Mouse (Mus musculus): ENCODE results near the gene Ubxn6. TPM values are rescaled to one million over a fixed set of nuclear protein-coding genes. Genes with fewer than 3 reads are reported as not detected.

Ubxn6 gene
- total and polyA plus RNA-seq, 3 experiments: 47.6 to 64.4 (median 53.5) TPM

DNA sequence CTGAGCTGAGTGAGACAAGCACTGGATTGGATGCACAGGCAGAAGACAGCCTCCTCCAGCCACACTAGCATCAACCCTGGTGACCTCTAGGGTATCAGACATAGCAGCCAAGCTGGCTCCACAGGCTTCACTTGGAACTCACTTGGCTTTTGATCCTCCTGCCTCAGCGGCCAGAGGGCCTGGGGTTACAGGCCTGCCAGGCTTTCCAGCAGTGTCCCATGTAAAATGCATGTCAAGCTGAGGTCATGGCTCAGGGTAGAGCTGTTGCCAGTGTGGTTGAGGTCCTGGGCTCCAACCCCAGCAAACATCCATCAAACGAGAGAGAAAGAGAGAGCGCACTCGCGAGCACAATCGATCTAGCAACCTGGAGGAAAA is 40.1 kb downstream of the Ubxn6 start:
- 75% methylated on average over 6 of the region's 6 CpGs for WGBS
- peak in 1 of 2 experiments; percentile 26 for DNase-seq
- Histone ChIP-seq H3K36me3 (ENCODE audit: control insufficient read depth, insufficient read depth, low read length) (no peaks in the 10 kb centered on the region), H3K79me2 (replicated peaks; ENCODE audit: control insufficient read depth, insufficient read depth, low read length) (peaks cover 10% of the 10 kb centered on the region), H3K27me3 (ENCODE audit: control insufficient read depth, insufficient read depth, low read length) (no peaks in the 10 kb centered on the region), H3K9ac (ENCODE audit: low read depth, low read length) (no peak overlapping the region), H3K4me1 (ENCODE audit: control insufficient read depth, insufficient read depth, low read length) (peaks cover 14% of the 10 kb centered on the region), H3K4me3 (no peak overlapping the region), H3K27ac (no peak overlapping the region; the same call in 1 of the 2 replicates)
- no peak for TF ChIP-seq POLR2A (IDR thresholded peaks at IDR 0.05; ENCODE audit: insufficient read depth, low read depth, low read length)
- TF ChIP-seq CTCF (IDR thresholded peaks at IDR 0.05): no peak
- no peak for TF ChIP-seq EP300 (IDR thresholded peaks at IDR 0.05; ENCODE audit: insufficient read depth, low read depth, low read length)
- intact Hi-C loops (cut with DNase I): loop anchor here (5.0 to 10.0 kb wide), 2 partner anchors 77 to 580 kb away; partner anchors contain the start of genes Rpl36 and Yju2

DNA sequence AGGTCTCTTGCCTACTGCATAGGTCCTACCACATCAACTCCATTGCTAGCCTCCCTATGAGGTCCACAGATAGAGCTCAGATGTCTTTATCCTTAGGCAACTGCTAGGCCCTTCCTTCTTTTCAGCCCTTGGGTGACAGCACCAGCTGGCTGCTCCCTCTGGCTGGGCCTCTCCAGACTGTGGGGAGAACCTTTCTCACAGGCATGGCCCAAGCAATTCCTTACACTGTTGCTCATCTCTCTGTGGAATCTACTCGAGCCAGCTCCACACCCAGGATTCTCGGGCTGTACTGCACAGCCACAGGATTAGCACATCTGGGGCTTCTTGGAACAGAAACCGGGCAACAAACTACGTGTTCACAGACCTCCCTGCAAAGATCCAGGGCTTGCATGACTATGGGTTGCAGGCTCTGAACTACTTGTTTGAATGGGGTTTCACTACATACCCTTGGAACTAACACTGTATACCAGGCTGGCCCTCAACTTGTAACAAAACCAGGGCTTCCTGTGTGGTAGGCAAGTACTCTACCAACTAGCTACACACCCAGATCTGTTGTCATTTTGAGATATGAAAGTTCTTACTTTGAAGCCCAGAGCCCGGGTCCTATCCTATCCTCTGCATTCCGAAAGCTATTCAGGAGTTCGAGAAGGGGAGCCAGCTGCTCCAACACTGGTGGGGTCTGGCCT is 40.6 kb downstream of the Ubxn6 start:
- no peak overlapping the region; the same call in 1 of the 2 replicates for H3K27ac ChIP-seq
- H3K27me3 ChIP-seq (ENCODE audit: control insufficient read depth, insufficient read depth, low read length): no peaks in the 10 kb centered on the region
- intact Hi-C loops (cut with DNase I): loop anchor here (10.0 kb wide), 1 partner anchor 581 kb away; the partner anchor contains the start of gene Rpl36
- DNase-seq: peak; percentile 45 to 59
- H3K36me3 ChIP-seq (ENCODE audit: control insufficient read depth, insufficient read depth, low read length): no peaks in the 10 kb centered on the region
- H3K4me3 ChIP-seq: no peak overlapping the region
- peaks cover 11% of the 10 kb centered on the region for H3K79me2 ChIP-seq (replicated peaks; ENCODE audit: control insufficient read depth, insufficient read depth, low read length)
- 61% methylated on average over 7 of the region's 7 CpGs for WGBS
- no peak overlapping the region for H3K9ac ChIP-seq (ENCODE audit: low read depth, low read length)
- H3K4me1 ChIP-seq (ENCODE audit: control insufficient read depth, insufficient read depth, low read length): peaks cover 16% of the 10 kb centered on the region
- TF ChIP-seq CTCF (IDR thresholded peaks at IDR 0.05): no peak
- TF ChIP-seq POLR2A (IDR thresholded peaks at IDR 0.05; ENCODE audit: insufficient read depth, low read depth, low read length): 0 out of 2 replicates have a peak, but pooled peaks have one; percentile 7

DNA sequence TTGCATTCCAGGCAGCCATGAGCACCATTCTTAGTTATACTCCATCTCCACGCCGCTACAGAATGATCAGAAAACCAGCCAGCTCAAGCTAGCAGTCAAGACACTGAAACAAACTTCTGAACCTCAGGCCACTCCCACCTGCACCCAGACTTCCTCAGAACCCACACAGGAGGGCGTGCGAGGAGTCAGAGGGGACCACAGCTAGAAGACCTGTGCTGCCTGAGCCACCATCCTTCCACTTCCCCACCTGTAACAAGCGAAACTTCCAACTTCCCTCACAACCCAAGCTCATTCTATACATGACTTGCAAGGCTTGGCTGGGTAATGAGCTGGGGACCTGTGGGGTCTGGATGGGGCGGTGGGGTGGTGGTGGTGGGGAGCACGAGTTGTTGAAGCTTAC is 42.0 kb downstream of the Ubxn6 start:
- 57% methylated on average over 7 of the region's 7 CpGs for WGBS
- DNase-seq: peak in 1 of 2 experiments; percentile 19
- no peak overlapping the region for H3K9ac ChIP-seq (ENCODE audit: low read depth, low read length)

DNA sequence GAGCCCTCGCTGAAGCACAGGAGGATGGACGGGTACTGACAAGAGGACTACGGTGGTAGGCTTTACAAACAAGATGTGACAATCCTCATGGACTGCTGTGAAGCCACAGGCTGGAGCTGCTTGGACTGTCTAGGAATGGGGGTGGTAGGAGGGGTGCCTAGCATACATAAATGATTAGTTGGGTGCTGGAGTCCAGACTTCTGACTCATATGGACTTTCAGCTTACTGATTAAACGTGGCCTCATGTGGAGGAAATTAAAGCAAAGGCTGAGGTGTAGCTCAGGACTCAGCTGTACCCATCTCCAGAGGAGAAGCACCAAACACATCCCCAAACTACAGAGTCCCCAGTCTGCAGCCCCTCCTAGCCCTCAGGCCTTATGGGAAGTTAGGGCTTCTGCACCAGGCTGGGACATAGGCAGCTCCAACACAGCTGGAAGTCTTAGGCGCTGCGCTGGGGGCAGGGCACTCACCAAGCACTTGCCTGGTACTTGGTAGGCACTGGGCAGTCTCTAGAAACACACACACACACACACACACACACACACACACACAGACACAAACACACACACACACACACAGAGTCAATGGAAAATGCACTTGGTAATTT is 42.6 kb downstream of the Ubxn6 start:
- Histone ChIP-seq H3K79me2 (replicated peaks; ENCODE audit: control insufficient read depth, insufficient read depth, low read length) (peaks cover 13% of the 10 kb centered on the region), H3K36me3 (ENCODE audit: control insufficient read depth, insufficient read depth, low read length) (no peaks in the 10 kb centered on the region), H3K27me3 (ENCODE audit: control insufficient read depth, insufficient read depth, low read length) (no peaks in the 10 kb centered on the region), H3K27ac (no peak overlapping the region), H3K4me3 (no peak overlapping the region), H3K9ac (ENCODE audit: low read depth, low read length) (no peak overlapping the region), H3K4me1 (ENCODE audit: control insufficient read depth, insufficient read depth, low read length) (peaks cover 29% of the 10 kb centered on the region)
- intact Hi-C loops (cut with DNase I): loop anchor here (10.0 kb wide), 1 partner anchor 583 kb away; the partner anchor contains the start of gene Rpl36
- WGBS: 68% methylated on average over 6 of the region's 6 CpGs
- no peak for TF ChIP-seq CTCF (IDR thresholded peaks at IDR 0.05)
- no peak for TF ChIP-seq EP300 (IDR thresholded peaks at IDR 0.05; ENCODE audit: insufficient read depth, low read depth, low read length)
- no peak for TF ChIP-seq POLR2A (IDR thresholded peaks at IDR 0.05; ENCODE audit: insufficient read depth, low read depth, low read length)
- peak in 1 of 2 experiments; percentile 27 for DNase-seq

More for the DNA sequence above, 42.0 kb downstream of the Ubxn6 start:
- Histone ChIP-seq H3K4me3 (no peak overlapping the region), H3K79me2 (replicated peaks; ENCODE audit: control insufficient read depth, insufficient read depth, low read length) (peaks cover 11% of the 10 kb centered on the region), H3K27me3 (ENCODE audit: control insufficient read depth, insufficient read depth, low read length) (no peaks in the 10 kb centered on the region), H3K27ac (no peak overlapping the region), H3K36me3 (ENCODE audit: control insufficient read depth, insufficient read depth, low read length) (no peaks in the 10 kb centered on the region), H3K4me1 (ENCODE audit: control insufficient read depth, insufficient read depth, low read length) (peaks cover 23% of the 10 kb centered on the region)
- intact Hi-C loops (cut with DNase I): loop anchor here (10.0 kb wide), 1 partner anchor 582 kb away; the partner anchor contains the start of gene Rpl36
- TF ChIP-seq EP300 (IDR thresholded peaks at IDR 0.05; ENCODE audit: insufficient read depth, low read depth, low read length) (no peak), POLR2A (IDR thresholded peaks at IDR 0.05; ENCODE audit: insufficient read depth, low read depth, low read length) (no peak), CTCF (IDR thresholded peaks at IDR 0.05) (no peak)

DNA sequence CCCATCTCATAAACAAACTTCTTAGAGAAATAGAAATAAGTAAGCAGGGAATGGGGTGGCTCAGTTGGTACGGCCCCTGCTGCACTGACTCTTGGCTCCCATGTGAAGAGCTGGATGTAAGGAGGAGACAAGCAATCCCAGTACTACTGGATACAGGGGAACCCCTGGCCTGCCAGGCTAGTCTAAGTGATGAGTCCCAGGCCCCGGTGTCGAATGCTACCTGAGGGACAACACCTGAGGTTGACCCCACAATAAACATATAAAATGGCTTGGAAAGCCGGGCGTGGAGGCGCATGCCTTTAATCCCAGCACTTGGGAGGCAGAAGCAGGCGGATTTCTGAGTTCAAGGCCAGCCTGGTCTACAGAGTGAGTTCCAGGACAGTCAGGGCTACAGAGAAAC is 43.4 kb downstream of the Ubxn6 start:
- Histone ChIP-seq H3K4me3 (no peak overlapping the region), H3K27me3 (ENCODE audit: control insufficient read depth, insufficient read depth, low read length) (no peaks in the 10 kb centered on the region), H3K9ac (ENCODE audit: low read depth, low read length) (no peak overlapping the region), H3K4me1 (ENCODE audit: control insufficient read depth, insufficient read depth, low read length) (peaks cover 35% of the 10 kb centered on the region), H3K36me3 (ENCODE audit: control insufficient read depth, insufficient read depth, low read length) (no peaks in the 10 kb centered on the region), H3K27ac (peak overlapping the region; percentile 5; the same call in 1 of the 2 replicates), H3K79me2 (replicated peaks; ENCODE audit: control insufficient read depth, insufficient read depth, low read length) (peaks cover 13% of the 10 kb centered on the region)
- intact Hi-C loops (cut with DNase I): loop anchor here (10.0 kb wide), 1 partner anchor 583 kb away; the partner anchor contains the start of gene Rpl36
- TF ChIP-seq CTCF (IDR thresholded peaks at IDR 0.05) (no peak), EP300 (IDR thresholded peaks at IDR 0.05; ENCODE audit: insufficient read depth, low read depth, low read length) (no peak), POLR2A (IDR thresholded peaks at IDR 0.05; ENCODE audit: insufficient read depth, low read depth, low read length) (no peak)
- 89% methylated on average over 7 of the region's 7 CpGs for WGBS
- DNase-seq: peak in 1 of 2 experiments; percentile 19

All from heart, adult 2 months (tissue).